Mouse (Mus musculus) myocyte (in vitro differentiated cells): Measurements from ENCODE around the gene Prop1. TPM values are rescaled to one million over a fixed set of nuclear protein-coding genes. Genes with fewer than 3 reads are reported as not detected.

Source experiments
- H3K27me3 ChIP-seq: one replicate; pipeline ENCODE4 v1.6.1; 2011; ENCODE audit not compliant: control insufficient read depth, insufficient read depth, insufficient read length
- H3K36me3 ChIP-seq: one replicate; pipeline ENCODE4 v1.6.1; 2011; ENCODE audit not compliant: control insufficient read depth, insufficient read depth
- H3K4me2 ChIP-seq: one replicate; pipeline ENCODE4 v1.6.1; 2011; ENCODE audit warnings: low read depth, control low read depth
- H3K4me3 ChIP-seq: one replicate; pipeline ENCODE4 v1.5.1; 2011; ENCODE audit warnings: mild to moderate bottlenecking, control low read depth, moderate library complexity
- H3K79me2 ChIP-seq: one replicate; pipeline ENCODE4 v1.6.1; 2011; ENCODE audit not compliant: control insufficient read depth, insufficient read depth
- H3ac ChIP-seq: one replicate; pipeline ENCODE4 v1.6.1; 2011; ENCODE audit not compliant: control insufficient read depth, insufficient read length
- CEBPB ChIP-seq: IDR thresholded peaks from 2 replicates; pipeline ENCODE4 v1.6.1; 2011; ENCODE audit warnings: mild to moderate bottlenecking, moderate library complexity; ENCODE audit not compliant: poor library complexity, insufficient read depth, severe bottlenecking
- E2F4 ChIP-seq: IDR thresholded peaks from one replicate; pipeline ENCODE4 v1.6.1; 2011; ENCODE audit warnings: mild to moderate bottlenecking, control low read depth, moderate library complexity; ENCODE audit not compliant: insufficient read depth
- MAX ChIP-seq: IDR thresholded peaks from one replicate; pipeline ENCODE4 v1.6.1; 2011; ENCODE audit warnings: low read depth, mild to moderate bottlenecking, control low read depth
- MYOD1 ChIP-seq, 3 experiments: IDR thresholded peaks; one replicate each; pipeline ENCODE4 v1.6.1; 2011; ENCODE audit warnings: control low read depth in 2 of 3, low read depth in 2 of 3, mild to moderate bottlenecking in 2 of 3, moderate library complexity in 1 of 3; ENCODE audit not compliant: insufficient read length in 2 of 3, control insufficient read depth in 1 of 3
- MYOG ChIP-seq, 3 experiments: IDR thresholded peaks; one replicate each; pipeline ENCODE4 v1.6.1; 2011; ENCODE audit warnings: control low read depth in 2 of 3, low read depth in 2 of 3, mild to moderate bottlenecking in 2 of 3; ENCODE audit not compliant: insufficient read length in 2 of 3, control insufficient read depth in 1 of 3, insufficient read depth in 1 of 3
- POLR2A ChIP-seq: IDR thresholded peaks from one replicate; pipeline ENCODE4 v1.6.1; 2011; ENCODE audit warnings: low read depth, mild to moderate bottlenecking, control low read depth, moderate library complexity; ENCODE audit not compliant: insufficient read length
- POLR2AphosphoS2 ChIP-seq: IDR thresholded peaks from one replicate; pipeline ENCODE4 v1.6.1; 2011; ENCODE audit warnings: low read depth, control low read depth; ENCODE audit not compliant: insufficient read length
- REST ChIP-seq: IDR thresholded peaks from one replicate; pipeline ENCODE4 v1.6.1; 2011; ENCODE audit warnings: mild to moderate bottlenecking, control low read depth, moderate library complexity; ENCODE audit not compliant: insufficient read depth, insufficient read length
- SRF ChIP-seq: IDR thresholded peaks from one replicate; pipeline ENCODE4 v1.6.1; 2011; ENCODE audit warnings: low read depth; ENCODE audit not compliant: control insufficient read depth, insufficient read length
- TCF12 ChIP-seq: IDR thresholded peaks from one replicate; pipeline ENCODE4 v1.6.1; 2011; ENCODE audit warnings: mild to moderate bottlenecking, control low read depth; ENCODE audit not compliant: poor library complexity, insufficient read depth, severe bottlenecking
- TCF3 ChIP-seq: IDR thresholded peaks from one replicate; pipeline ENCODE4 v1.6.1; 2011; ENCODE audit warnings: low read depth, control low read depth; ENCODE audit not compliant: insufficient read length
- USF1 ChIP-seq: IDR thresholded peaks from one replicate; pipeline ENCODE4 v1.6.1; 2011; ENCODE audit warnings: low read depth, mild to moderate bottlenecking, control low read depth, moderate library complexity
- polyA plus RNA-seq: library from polyadenylated mRNA; unstranded; fragments of >200 nt; fragmentation: generic; extraction: Trizol; gene quantifications from one replicate; pipeline ENCODE4 v1.2.1, GENCODE M21; 2012; ENCODE audit warnings: missing spikeins

Gene Prop1
- polyA plus RNA-seq, 1 experiment: not detected

DNA sequence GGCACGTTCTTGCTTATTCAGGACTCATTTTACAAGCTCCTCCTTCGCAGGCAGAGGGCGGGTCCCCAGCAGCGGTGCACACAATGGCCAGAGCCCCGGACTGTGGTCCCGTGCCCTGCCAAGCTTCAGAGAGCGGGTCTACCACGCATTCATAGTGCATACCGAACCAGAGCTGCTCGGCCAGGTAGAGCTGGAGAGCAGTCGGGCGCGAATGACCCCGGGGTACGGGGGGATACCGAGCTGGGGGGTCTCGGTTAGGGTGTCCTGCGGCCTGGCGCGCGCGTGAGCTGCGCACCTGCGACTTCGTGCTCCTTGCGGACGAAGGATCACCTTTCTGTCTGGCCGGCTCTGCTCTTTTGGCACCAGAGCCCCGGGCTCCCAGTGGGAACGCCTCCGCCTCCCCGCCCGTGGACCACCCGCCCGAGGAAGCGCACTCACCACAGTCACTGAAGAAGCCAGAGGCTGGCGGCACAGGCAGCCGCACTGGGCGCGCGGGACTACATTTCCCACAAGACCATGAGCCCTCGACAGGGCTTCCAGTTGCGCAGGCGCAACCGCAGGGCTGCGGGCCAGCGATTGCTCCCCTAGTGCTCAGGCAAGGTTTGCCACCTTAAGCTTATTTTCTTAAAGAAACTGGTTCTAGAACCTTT lies 37.8 kb downstream of the Prop1 start, which contains the start of gene Zfp2:
TSS of gene Zfp2 (minus strand) at position 495 of the 650 bp plus-strand sequence.
- Histone ChIP-seq H3ac (peak within 1 kb of the TSS; percentile 10), H3K79me2 (no peaks in the 10 kb centered on the region), H3K4me2 (peak within 1 kb of the TSS; percentile 80), H3K4me3 (peak within 1 kb of the TSS; percentile 25), H3K36me3 (no peaks in the 10 kb centered on the region), H3K27me3 (no peaks in the 10 kb centered on the region)
- TF ChIP-seq REST (no peak), TCF3 (no peak), MYOD1 (IDR thresholded peaks at IDR 0.05; ENCODE audit: control insufficient read depth in 1 of 3, insufficient read length in 2 of 3, low read depth in 2 of 3) (peak in 1 of 3 experiments; percentile 18)

GRCm38 (mm10) chr11:50914461-50914860 lies 39.1 kb downstream of the Prop1 start:
- Histone ChIP-seq H3K36me3 (no peaks in the 10 kb centered on the region), H3K27me3 (no peaks in the 10 kb centered on the region), H3ac (no peak overlapping the region), H3K79me2 (no peaks in the 10 kb centered on the region), H3K4me3 (no peak overlapping the region), H3K4me2 (no peak overlapping the region)
- TF ChIP-seq USF1 (no peak), E2F4 (no peak), REST (no peak), MAX (no peak), TCF3 (no peak), SRF (no peak), POLR2A (no peak), TCF12 (no peak), CEBPB (no peak), MYOG (IDR thresholded peaks at IDR 0.05; ENCODE audit: control insufficient read depth in 1 of 3, insufficient read depth in 1 of 3, insufficient read length in 2 of 3, low read depth in 2 of 3) (no peak), MYOD1 (IDR thresholded peaks at IDR 0.05; ENCODE audit: control insufficient read depth in 1 of 3, insufficient read length in 2 of 3, low read depth in 2 of 3) (no peak), POLR2AphosphoS2 (no peak)

- H3K4me3 ChIP-seq: no peak overlapping the region
- TF ChIP-seq SRF (no peak), TCF12 (no peak)
- no peaks in the 10 kb centered on the region for H3K36me3 ChIP-seq
- H3K27me3 ChIP-seq: no peaks in the 10 kb centered on the region
- no peaks in the 10 kb centered on the region for H3K79me2 ChIP-seq
- H3K4me2 ChIP-seq: no peak overlapping the region
- H3ac ChIP-seq: no peak overlapping the region
These were observed 40.3 kb downstream of the Prop1 start for GRCm38 (mm10) chr11:50913301-50913700.

DNA sequence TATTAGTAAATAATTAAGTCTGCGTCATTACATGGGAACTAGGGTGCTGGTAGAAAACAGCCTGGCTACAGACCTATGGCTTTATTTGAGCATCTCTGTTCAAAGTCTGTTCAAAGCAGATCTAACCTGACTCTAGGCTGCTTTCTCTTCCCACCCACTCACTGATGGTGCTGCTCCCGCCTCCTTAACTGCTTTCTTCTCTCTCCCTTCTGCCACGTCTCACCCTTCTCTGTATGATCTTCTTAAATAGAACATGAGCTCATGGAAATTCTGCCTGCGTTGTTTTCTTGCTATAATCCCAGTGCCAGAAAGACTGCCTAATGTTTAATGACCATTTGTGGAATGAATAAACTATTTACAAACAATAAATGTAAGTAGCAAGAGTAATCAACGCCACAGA lies 45.4 kb downstream of the Prop1 start:
- Histone ChIP-seq H3K36me3 (no peaks in the 10 kb centered on the region), H3K27me3 (no peaks in the 10 kb centered on the region), H3K79me2 (no peaks in the 10 kb centered on the region), H3K4me3 (no peak overlapping the region), H3K4me2 (no peak overlapping the region), H3ac (no peak overlapping the region)
- TF ChIP-seq USF1: no peak
- no peak for TF ChIP-seq MAX
- no peak for TF ChIP-seq E2F4
- TF ChIP-seq CEBPB: no peak
- TF ChIP-seq REST: no peak
- no peak for TF ChIP-seq POLR2AphosphoS2
- TF ChIP-seq POLR2A: no peak
- TF ChIP-seq TCF3: no peak
- no peak for TF ChIP-seq SRF
- TF ChIP-seq TCF12: no peak
- no peak for TF ChIP-seq MYOG (IDR thresholded peaks at IDR 0.05; ENCODE audit: control insufficient read depth in 1 of 3, insufficient read depth in 1 of 3, insufficient read length in 2 of 3, low read depth in 2 of 3)

Other genes with a start within 250 kb of the Prop1 start
- 1.6 TPM for gene Zfp354c, start 126.0 kb downstream of the Prop1 start, polyA plus RNA-seq
- not detected for gene Zfp879, start 112.2 kb downstream of the Prop1 start, polyA plus RNA-seq
- not detected for gene Grm6, start 103.1 kb downstream of the Prop1 start, polyA plus RNA-seq
- gene Zfp454, start 66.1 kb downstream of the Prop1 start, polyA plus RNA-seq: 0.13 TPM
- gene Zfp2, start 37.6 kb downstream of the Prop1 start, polyA plus RNA-seq: 1.3 TPM
- gene Zfp354b, start 22.1 kb downstream of the Prop1 start, polyA plus RNA-seq: 0.13 TPM
- not detected for gene 4933414I15Rik, start 10.0 kb downstream of the Prop1 start, polyA plus RNA-seq
- gene Olfr1378, start 12.8 kb upstream of the Prop1 start, polyA plus RNA-seq: not detected
- not detected for gene Olfr1377, start 28.2 kb upstream of the Prop1 start, polyA plus RNA-seq
- gene Olfr51, start 49.8 kb upstream of the Prop1 start, polyA plus RNA-seq: not detected
- not detected for gene Olfr54, start 60.5 kb upstream of the Prop1 start, polyA plus RNA-seq
- not detected for gene Olfr1375, start 94.3 kb upstream of the Prop1 start, polyA plus RNA-seq
- 0.95 TPM for gene Zfp354a, start 105.5 kb upstream of the Prop1 start, polyA plus RNA-seq